Mouse (Mus musculus) testis, postnatal 10 days (tissue): ENCODE results near the gene Plaa.

Experiments used
- DNase-seq: peaks from one replicate; pipeline ENCODE4 v3.0.0; 2021; ENCODE audit warnings: low spot score

Plaa gene

DNA sequence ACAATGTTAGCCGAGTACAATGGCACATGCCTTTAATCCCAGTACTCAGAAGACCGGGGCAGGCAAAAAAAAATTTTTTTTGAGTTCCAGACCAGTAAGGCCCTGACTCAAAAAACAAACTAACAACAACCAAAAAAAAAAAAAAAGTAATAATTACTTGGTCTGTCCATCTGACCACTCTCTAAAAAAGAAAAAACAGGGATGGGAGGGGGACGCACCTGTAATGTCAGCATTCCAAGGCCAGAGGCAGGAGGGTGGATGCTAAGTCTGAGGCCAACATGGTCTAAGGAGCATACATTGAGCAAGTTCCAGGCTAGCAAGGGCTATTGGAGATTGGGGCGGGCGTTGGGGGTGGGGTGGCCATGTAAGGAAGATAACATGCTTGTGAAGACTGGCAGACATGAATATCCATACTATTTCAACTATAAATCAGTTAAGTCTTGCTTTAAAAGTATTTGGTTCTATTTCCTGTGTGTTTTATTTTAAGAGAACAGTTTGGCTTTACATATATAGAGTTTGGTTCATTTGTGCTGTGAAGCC lies 48.0 kb downstream of the Plaa start:
- no peak for DNase-seq

DNA sequence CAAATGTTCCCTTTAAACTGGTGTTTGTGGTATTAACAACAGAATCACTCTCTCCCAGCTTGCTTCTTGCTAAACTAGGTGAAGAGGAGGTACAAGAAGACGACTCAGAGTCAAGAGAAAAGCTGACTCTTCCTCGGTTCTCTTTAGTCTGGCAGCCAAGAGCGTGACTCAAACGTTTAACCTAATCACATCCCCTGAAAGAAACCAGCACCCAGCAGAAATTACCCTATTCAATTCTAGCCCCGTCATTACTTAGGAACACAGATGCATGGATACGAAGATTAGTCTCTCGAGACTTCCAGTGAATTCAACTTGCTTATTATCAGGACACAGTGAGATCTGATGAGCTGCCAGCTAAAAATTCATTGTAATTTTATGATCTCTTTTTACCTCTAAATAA lies 58.7 kb downstream of the Plaa start:
- no peak for DNase-seq

DNA sequence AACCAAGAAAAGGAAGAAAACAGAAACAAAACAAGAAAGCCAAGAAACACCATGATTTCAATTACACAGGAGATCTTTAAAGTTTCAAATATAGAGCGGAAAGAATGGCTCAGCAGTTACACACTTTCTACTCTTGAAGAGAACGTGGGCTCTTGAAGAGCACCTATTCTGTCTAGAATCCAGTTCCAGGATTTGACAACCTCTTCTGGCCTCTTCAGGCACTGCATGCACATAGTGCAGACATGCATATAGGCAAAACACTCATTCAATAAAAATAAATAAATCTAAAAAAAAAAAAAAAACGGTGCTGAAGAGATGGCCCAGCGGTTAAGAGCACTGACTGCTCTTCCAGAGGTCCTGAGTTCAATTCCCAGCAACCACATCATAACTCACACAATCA lies 60.0 kb downstream of the Plaa start:
- DNase-seq, result no peak

DNA sequence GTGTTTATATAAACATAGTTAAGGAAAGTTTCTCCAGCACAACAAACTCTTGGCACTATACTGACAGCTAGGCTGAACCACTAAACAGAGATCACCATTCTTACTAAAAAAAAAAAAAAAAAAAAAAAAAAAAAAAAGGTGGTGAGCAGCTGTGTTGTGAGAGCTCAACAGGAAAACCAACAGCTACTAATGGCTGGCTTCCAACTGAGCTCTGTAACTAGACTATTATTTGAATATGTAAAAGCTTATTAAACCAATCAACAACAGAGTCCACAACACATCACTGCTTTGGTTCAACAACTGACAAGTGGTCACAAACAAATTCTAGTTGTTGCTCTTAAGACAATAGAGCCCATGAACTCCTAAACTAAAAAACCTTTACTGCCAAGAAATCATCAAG lies 69.8 kb downstream of the Plaa start:
- DNase-seq, result no peak

DNA sequence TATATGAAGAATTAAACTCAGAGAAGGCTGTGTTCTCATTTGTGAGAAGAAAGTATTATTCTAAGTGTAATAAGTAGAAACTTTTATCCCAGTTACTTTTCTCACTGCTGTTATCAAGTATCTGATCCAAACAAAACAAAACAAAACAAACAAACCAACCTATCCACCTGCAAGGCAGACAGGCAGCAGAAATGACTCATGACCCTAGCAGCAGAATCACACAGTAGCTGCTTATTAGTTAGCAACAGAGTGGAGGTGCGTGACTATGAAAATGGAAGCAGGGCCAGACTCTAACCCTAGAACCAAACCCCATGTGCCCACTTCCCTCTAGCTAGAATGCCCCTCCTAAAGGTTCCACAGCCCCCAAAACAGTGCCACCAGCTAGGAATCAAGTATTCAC lies 73.6 kb downstream of the Plaa start:
- DNase-seq, result no peak

DNA sequence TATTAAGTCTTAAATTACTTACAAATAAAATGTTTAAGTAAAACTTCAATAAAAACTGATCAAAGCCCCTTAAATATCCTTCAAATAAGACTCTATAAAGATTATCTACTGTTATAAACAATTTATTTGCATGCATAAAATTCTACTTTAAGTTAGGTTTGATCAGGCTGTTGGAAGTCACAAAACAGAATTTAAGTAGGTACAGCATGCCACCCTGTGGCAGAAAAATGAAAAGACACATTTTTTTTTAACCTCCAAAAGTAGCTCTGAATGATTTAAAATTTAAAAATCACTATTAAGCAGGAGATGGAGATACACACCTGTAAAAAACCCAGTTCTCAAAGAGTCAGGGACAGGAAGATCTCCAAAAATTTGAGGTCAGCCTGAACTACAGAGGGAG lies 79.7 kb downstream of the Plaa start:
- DNase-seq, result no peak

DNA sequence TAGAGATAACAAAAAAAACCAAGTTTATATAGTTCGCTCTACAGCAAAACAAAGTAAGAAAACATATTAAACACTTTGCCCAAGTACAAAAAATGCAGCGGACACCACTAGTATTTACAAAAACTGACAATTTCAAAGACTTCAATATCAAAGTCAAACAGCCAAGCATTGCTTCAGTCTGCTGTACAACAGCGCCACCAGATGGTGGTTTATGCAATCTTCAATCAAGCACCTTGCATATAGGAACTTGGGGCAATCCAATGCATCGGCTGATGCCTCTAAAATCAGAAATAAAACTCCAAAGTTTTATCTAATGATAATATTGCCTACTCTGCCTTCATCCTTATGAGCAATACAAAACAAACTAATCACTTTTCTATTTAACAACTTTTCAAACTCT lies 85.4 kb downstream of the Plaa start:
- DNase-seq, result peak; percentile 82
